Mouse (Mus musculus) WW6 (cell line): ENCODE data around the gene Cdipt.

Experiments
- DNase-seq: peaks from one replicate; pipeline ENCODE4 v3.0.0-alpha.2; 2013; ENCODE audit warnings: low read depth, low spot score

Gene Cdipt

GRCm38 (mm10) chr7:126975893-126975949 lies at the start of gene Cdipt:
Gene Cdipt (plus strand): TSS chr7:126975914.
- no peak for DNase-seq

GRCm38 (mm10) chr7:126926299-126926698 lies 49.4 kb upstream of the Cdipt start:
- no peak for DNase-seq

GRCm38 (mm10) chr7:126928384-126929037 lies 47.2 kb upstream of the Cdipt start, which contains the start of gene Kctd13:
Gene Kctd13 (plus strand): TSS chr7:126928879.
- DNase-seq, result peak; percentile 75

GRCm38 (mm10) chr7:126929046-126929445 lies 46.7 kb upstream of the Cdipt start:
- no peak for DNase-seq

GRCm38 (mm10) chr7:126932652-126933051 lies 43.1 kb upstream of the Cdipt start:
- DNase-seq, result no peak

GRCm38 (mm10) chr7:126941171-126941570 lies 34.5 kb upstream of the Cdipt start:
- DNase-seq, result no peak

- no peak for DNase-seq
Measured at GRCm38 (mm10) chr7:126941801-126942200, 33.9 kb upstream of the Cdipt start.

- DNase-seq, result no peak
Measured at GRCm38 (mm10) chr7:126946530-126946929, 29.2 kb upstream of the Cdipt start.

GRCm38 (mm10) chr7:126948626-126949025 lies 27.1 kb upstream of the Cdipt start:
- DNase-seq, result no peak

- DNase-seq, result no peak
Measured at GRCm38 (mm10) chr7:126949403-126949792, 26.3 kb upstream of the Cdipt start, which contains the start of gene Asphd1. Gene Asphd1 (minus strand): TSS chr7:126949582.

- peak; percentile 61 for DNase-seq
Measured at GRCm38 (mm10) chr7:126949793-126950646, 25.7 kb upstream of the Cdipt start, which contains the start of gene Sez6l2. Gene Sez6l2 (plus strand): TSS chr7:126950563.

GRCm38 (mm10) chr7:126950647-126951615 lies 24.8 kb upstream of the Cdipt start:
- DNase-seq, result no peak

GRCm38 (mm10) chr7:126951741-126952140 lies 24.0 kb upstream of the Cdipt start:
- no peak for DNase-seq

- DNase-seq, result no peak
Measured at GRCm38 (mm10) chr7:126952646-126953045, 23.1 kb upstream of the Cdipt start.

GRCm38 (mm10) chr7:126955125-126955524 lies 20.6 kb upstream of the Cdipt start:
- DNase-seq, result no peak

GRCm38 (mm10) chr7:126959780-126960179 lies 15.9 kb upstream of the Cdipt start:
- DNase-seq, result no peak

GRCm38 (mm10) chr7:126961095-126961494 lies 14.6 kb upstream of the Cdipt start:
- DNase-seq, result no peak

GRCm38 (mm10) chr7:126961965-126962364 lies 13.7 kb upstream of the Cdipt start:
- DNase-seq, result no peak

- DNase-seq, result no peak
Measured at GRCm38 (mm10) chr7:126963548-126964286, 12.0 kb upstream of the Cdipt start.

- DNase-seq, result no peak
Measured at GRCm38 (mm10) chr7:126965568-126965967, 10.1 kb upstream of the Cdipt start.

- DNase-seq, result no peak
Measured at GRCm38 (mm10) chr7:126967361-126967760, 8.4 kb upstream of the Cdipt start.
